Mouse (Mus musculus) CH12.LX (cell line): Measurements from ENCODE around the gene Mast3. TPM values are rescaled to one million over a fixed set of nuclear protein-coding genes. Genes with fewer than 3 reads are reported as not detected.
A peak's percentile ranks its signal among the peaks of the same experiment; 100 is the strongest.

Source experiments
- DNase-seq: peaks from one replicate; pipeline ENCODE4 v3.0.0-alpha.2; 2013; ENCODE audit errors: extremely low read depth
- H3K27ac ChIP-seq: 2 replicates; pipeline ENCODE4 v1.5.1; 2012; ENCODE audit warnings: low read depth, mild to moderate bottlenecking, control low read depth, moderate library complexity; ENCODE audit not compliant: insufficient read depth
- H3K27me3 ChIP-seq: replicated peaks from 2 replicates; pipeline ENCODE3; 2012; ENCODE audit warnings: inconsistent platforms
- H3K36me3 ChIP-seq, 2 experiments: replicated peaks in 1 of 2; 2 replicates each; pipeline versions ENCODE3 to v1.6.1; 2012; ENCODE audit warnings: inconsistent platforms in 1 of 2, low read length in 1 of 2, mild to moderate bottlenecking in 1 of 2, mixed read lengths in 1 of 2, moderate library complexity in 1 of 2; ENCODE audit not compliant: control insufficient read depth in 1 of 2, insufficient read depth in 1 of 2
- H3K4me1 ChIP-seq, 2 experiments: 2 replicates each; pipeline ENCODE4 v1.6.1; 2012; ENCODE audit warnings: inconsistent platforms in 1 of 2, moderate library complexity in 1 of 2; ENCODE audit not compliant: insufficient read depth in 2 of 2, control insufficient read depth in 1 of 2
- H3K4me2 ChIP-seq: 2 replicates; pipeline ENCODE4 v1.6.1; 2012; ENCODE audit warnings: low read depth, mild to moderate bottlenecking, control low read depth; ENCODE audit not compliant: poor library complexity, insufficient read depth, severe bottlenecking
- H3K4me3 ChIP-seq, 3 experiments: fragments of 150-350 bp in 1 of 3; sonication (generic) in 1 of 3; replicated peaks in 1 of 3; 2 replicates each; pipeline versions ENCODE3 to v1.5.1; 2011 to 2012; ENCODE audit warnings: low read depth in 2 of 3, low read length in 2 of 3, mild to moderate bottlenecking in 2 of 3, moderate library complexity in 2 of 3, control low read depth in 1 of 3, improper control_type of control experiment in 1 of 3, inconsistent platforms in 1 of 3, mixed read lengths in 1 of 3; ENCODE audit not compliant: poor library complexity in 1 of 3
- H3K79me2 ChIP-seq: replicated peaks from 2 replicates; pipeline ENCODE4 v1.6.1; 2012; ENCODE audit warnings: mild to moderate bottlenecking, moderate library complexity; ENCODE audit not compliant: control insufficient read depth, poor library complexity, insufficient read depth, severe bottlenecking; ENCODE audit errors: extremely low read depth
- H3K9ac ChIP-seq: 2 replicates; pipeline ENCODE4 v1.6.1; 2012; ENCODE audit warnings: low read depth, mild to moderate bottlenecking, control low read depth, moderate library complexity; ENCODE audit not compliant: insufficient read depth
- H3K9me3 ChIP-seq: replicated peaks from 2 replicates; pipeline ENCODE3; 2012; ENCODE audit warnings: low read length, inconsistent platforms, mixed read lengths
- BHLHE40 ChIP-seq: IDR thresholded peaks from 2 replicates; pipeline ENCODE4 v1.6.1; 2011; ENCODE audit warnings: mild to moderate bottlenecking, low read depth, low read length, improper control_type of control experiment
- CHD1 ChIP-seq: IDR thresholded peaks from 2 replicates; pipeline ENCODE4 v1.6.1; 2012; ENCODE audit warnings: low read depth, low read length, improper control_type of control experiment, inconsistent platforms
- ETS1 ChIP-seq: conservative IDR thresholded peaks from 2 replicates; pipeline ENCODE4 v1.6.1; 2012; ENCODE audit warnings: low read depth, mild to moderate bottlenecking, inconsistent platforms, low read length, improper control_type of control experiment, moderate library complexity
- HCFC1 ChIP-seq: IDR thresholded peaks from 2 replicates; pipeline ENCODE4 v1.6.1; 2012; ENCODE audit warnings: low read depth, mild to moderate bottlenecking, inconsistent platforms, low read length, improper control_type of control experiment
- IRF4 ChIP-seq: IDR thresholded peaks from 2 replicates; pipeline ENCODE4 v1.6.1; 2014; ENCODE audit warnings: low read depth, mild to moderate bottlenecking, inconsistent platforms, low read length, improper control_type of control experiment
- POLR2A ChIP-seq: IDR thresholded peaks from 2 replicates; pipeline ENCODE4 v1.6.1; 2011; ENCODE audit warnings: low read depth, mild to moderate bottlenecking, improper control_type of control experiment, low read length
- RAD21 ChIP-seq: IDR thresholded peaks from 2 replicates; pipeline ENCODE4 v1.6.1; 2011; ENCODE audit warnings: low read depth, mild to moderate bottlenecking, low read length, improper control_type of control experiment, moderate library complexity
- SIN3A ChIP-seq: IDR thresholded peaks from 2 replicates; pipeline ENCODE4 v1.6.1; 2012; ENCODE audit warnings: low read length, improper control_type of control experiment, inconsistent platforms
- ZKSCAN1 ChIP-seq: IDR thresholded peaks from 2 replicates; pipeline ENCODE4 v1.6.1; 2012; ENCODE audit warnings: low read depth, inconsistent platforms, low read length, improper control_type of control experiment, borderline replicate concordance
- ZMIZ1 ChIP-seq: IDR thresholded peaks from 2 replicates; pipeline ENCODE4 v1.6.1; 2012; ENCODE audit warnings: low read depth, mild to moderate bottlenecking, inconsistent platforms, low read length, improper control_type of control experiment
- dilution Hi-C: fragments of 300-500 bp; cut with MboI; formaldehyde crosslinking; loops from 2 replicates; pipeline ENCODE4 v1.14.3; 2020; ENCODE audit warnings: low sequenced_read_pairs; ENCODE audit not compliant: extremely low pct_unique_long_range_greater_than_20kb, extremely low pct_ligation_motif_present
- in situ Hi-C: fragments of 300-500 bp; cut with MboI; formaldehyde crosslinking; loops from 3 replicates; pipeline ENCODE4 v1.14.3; 2019; ENCODE audit warnings: low sequenced_read_pairs, low pct_ligation_motif_present, low pct_unique_long_range_greater_than_20kb, mixed read lengths
- polyA plus RNA-seq: library from polyadenylated mRNA; unstranded; fragments of >175 nt; gene quantifications from 2 replicates; pipeline ENCODE4 v1.2.1, GENCODE M21; 2012; ENCODE audit warnings: low read depth; ENCODE audit not compliant: insufficient read length
- total RNA-seq, 2 experiments: library from RNA; depleted of rRNA; stranded (reverse); fragments of 300-350 nt in 1 of 2; fragments of >200 nt in 1 of 2; gene quantifications; 2 replicates each; pipeline ENCODE4 v1.2.3; 2012 to 2014

Mast3 gene
- total and polyA plus RNA-seq, 3 experiments, result 7.0 to 23.4 (median 11.6) TPM

DNA sequence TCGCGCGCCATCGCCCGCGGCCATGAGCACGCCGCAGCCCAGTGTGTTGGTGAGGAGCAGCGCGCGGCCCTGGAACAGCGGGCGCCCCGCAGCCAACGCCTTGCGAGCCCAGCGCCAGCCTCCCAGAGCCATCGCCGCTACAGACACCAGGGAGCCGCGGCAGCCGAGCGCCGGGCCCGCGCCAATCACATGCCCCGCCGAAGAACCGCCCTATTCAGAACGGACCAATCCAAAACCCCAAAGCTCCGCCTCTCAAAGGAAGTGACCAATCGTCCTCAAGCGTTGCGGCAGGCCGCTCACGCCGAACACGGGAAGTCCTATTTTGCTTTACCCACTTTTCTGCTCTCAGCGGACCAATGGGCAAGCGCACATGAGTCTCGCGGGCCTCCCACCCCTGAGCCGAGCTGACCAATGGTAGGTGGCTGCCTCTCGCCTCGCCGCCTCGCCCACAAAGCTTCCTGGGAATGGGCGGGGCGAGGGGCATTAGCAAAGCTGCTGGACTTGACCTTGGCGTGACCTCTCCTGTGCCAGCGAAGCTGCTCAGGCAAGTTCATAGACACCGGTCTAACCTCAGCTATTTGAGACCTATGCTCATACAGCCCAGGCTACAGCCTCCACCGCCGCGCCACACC lies 44.0 kb downstream of the Mast3 start, which contains the start of gene Mpv17l2 (continued):
- TF ChIP-seq ZKSCAN1, result no peak
- TF ChIP-seq RAD21, result no peak
- peak; percentile 6; the same call in 1 of the 2 replicates for TF ChIP-seq ZMIZ1
- peak; percentile 56; the same call in 1 of the 2 replicates for TF ChIP-seq BHLHE40

- peaks cover 8 to 48% of the 10 kb centered on the region in 2 experiments for H3K4me1 ChIP-seq
Measured at GRCm38 (mm10) chr8:70760350-70760749, 44.5 kb downstream of the Mast3 start.

DNA sequence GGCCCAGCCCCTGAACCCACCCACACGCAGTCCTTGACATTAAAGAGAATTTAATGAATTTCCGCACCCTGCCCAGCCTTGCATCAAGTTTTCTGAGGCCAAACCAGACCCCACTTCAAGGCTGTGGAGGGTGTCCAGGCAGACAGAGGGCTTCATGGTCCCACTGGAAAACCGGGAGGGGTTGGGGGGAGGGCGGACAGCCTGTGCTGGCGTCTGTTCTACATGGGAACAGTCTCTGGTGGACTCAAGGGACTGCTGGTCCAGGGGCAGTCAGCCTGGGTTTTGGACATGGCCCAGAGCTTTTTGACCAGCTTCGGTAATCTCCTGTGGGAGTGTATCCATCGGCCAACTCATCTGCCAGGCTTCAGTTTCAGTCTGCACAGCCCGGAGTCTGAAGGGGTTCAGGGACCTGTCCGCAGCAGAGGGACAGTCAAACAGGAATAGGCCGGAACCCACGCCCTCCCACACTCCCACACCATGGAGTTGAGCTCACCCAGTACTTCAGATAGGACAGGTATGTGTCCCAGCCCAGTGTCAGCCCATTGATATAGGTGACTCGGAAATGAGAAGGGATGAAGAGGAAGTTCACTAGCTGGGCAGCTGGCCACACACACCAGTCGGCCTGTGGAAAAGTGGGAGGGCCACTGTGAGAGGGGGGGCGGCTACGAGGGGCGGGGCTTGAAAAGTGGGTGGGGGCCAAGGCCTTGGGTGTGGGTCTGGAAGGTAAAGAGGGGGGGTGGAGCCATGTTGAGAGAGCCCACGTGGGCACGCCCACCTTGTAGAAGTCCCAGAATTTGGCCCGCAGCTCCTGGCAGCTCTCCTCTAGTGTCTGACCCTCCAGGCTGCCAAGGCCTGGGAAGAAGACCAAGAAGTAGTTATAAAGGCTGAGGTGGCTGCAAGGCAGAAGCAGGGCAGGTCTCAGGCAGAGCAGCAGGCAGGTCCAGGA lies 46.0 kb downstream of the Mast3 start:
- no peaks in the 10 kb centered on the region for H3K79me2 ChIP-seq
- H3K9me3 ChIP-seq, result no peaks in the 10 kb centered on the region
- in situ Hi-C loops, result no loop called here
- peaks cover 24 to 55% of the 10 kb centered on the region in 2 experiments for H3K36me3 ChIP-seq
- no peak for TF ChIP-seq HCFC1
- no peak overlapping the region for H3K9ac ChIP-seq
- no peak overlapping the region for H3K27ac ChIP-seq
- H3K4me2 ChIP-seq, result no peak overlapping the region
- dilution Hi-C loops, result no loop called here
- no peak overlapping the region for H3K4me3 ChIP-seq
- no peaks in the 10 kb centered on the region for H3K27me3 ChIP-seq
- DNase-seq, result no peak
- H3K4me1 ChIP-seq, result peaks cover 8 to 45% of the 10 kb centered on the region in 2 experiments

More at GRCm38 (mm10) chr8:70760350-70760749, 44.5 kb downstream of the Mast3 start:
- peak overlapping the region; percentile 58 for H3K4me2 ChIP-seq
- H3K27ac ChIP-seq, result no peak overlapping the region
- no peak for TF ChIP-seq HCFC1
- TF ChIP-seq CHD1, result no peak
- TF ChIP-seq POLR2A, result no peak
- no peak for TF ChIP-seq SIN3A
- H3K79me2 ChIP-seq, result no peaks in the 10 kb centered on the region
- in situ Hi-C loops, result loop anchor here (5.0 kb wide), 1 partner anchor 82 kb away; no protein-coding TSS in a partner anchor
- H3K9ac ChIP-seq, result peak overlapping the region; percentile 77
- peak overlapping the region; percentile 72 to 87 (median 73) for H3K4me3 ChIP-seq
- no peak for DNase-seq
- dilution Hi-C loops, result no loop called here
- H3K27me3 ChIP-seq, result no peaks in the 10 kb centered on the region
- peaks cover 31 to 65% of the 10 kb centered on the region in 2 experiments for H3K36me3 ChIP-seq
- H3K9me3 ChIP-seq, result no peaks in the 10 kb centered on the region

DNA sequence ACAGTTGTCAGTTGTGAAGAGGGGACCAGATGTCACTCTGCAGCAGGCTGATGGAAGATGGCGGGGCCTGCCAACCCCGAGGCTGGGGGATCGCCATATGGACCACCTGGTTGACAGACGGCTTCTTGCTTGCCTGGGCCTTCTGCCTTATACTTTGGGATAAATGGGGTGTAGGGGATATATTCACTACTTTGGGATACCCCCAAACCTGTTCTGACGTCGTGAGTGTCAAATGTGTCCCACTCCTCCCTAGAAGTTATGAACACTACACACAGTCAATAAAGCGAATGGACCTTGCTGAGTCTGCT lies 46.6 kb downstream of the Mast3 start:
- H3K4me1 ChIP-seq, result peaks cover 8 to 46% of the 10 kb centered on the region in 2 experiments
- in situ Hi-C loops, result no loop called here
- no peak overlapping the region for H3K27ac ChIP-seq
- TF ChIP-seq IRF4 (no peak), ETS1 (no peak), ZKSCAN1 (no peak), POLR2A (no peak)
- TF ChIP-seq, all 38 proteins: peak for 0
- no peaks in the 10 kb centered on the region for H3K27me3 ChIP-seq
- dilution Hi-C loops, result no loop called here
- no peak for DNase-seq
- no peak overlapping the region for H3K4me2 ChIP-seq
- H3K9ac ChIP-seq, result no peak overlapping the region
- peaks cover 20 to 49% of the 10 kb centered on the region in 2 experiments for H3K36me3 ChIP-seq
- H3K9me3 ChIP-seq, result no peaks in the 10 kb centered on the region
- H3K4me3 ChIP-seq, result no peak overlapping the region
- H3K79me2 ChIP-seq, result no peaks in the 10 kb centered on the region
